Mouse (Mus musculus): Measurements from ENCODE around the gene Enho. TPM values are rescaled to one million over a fixed set of nuclear protein-coding genes. Genes with fewer than 3 reads are reported as not detected.

The Enho gene
- total and polyA plus RNA-seq, 3 experiments = 8.1 to 22.3 (median 8.3) TPM

DNA sequence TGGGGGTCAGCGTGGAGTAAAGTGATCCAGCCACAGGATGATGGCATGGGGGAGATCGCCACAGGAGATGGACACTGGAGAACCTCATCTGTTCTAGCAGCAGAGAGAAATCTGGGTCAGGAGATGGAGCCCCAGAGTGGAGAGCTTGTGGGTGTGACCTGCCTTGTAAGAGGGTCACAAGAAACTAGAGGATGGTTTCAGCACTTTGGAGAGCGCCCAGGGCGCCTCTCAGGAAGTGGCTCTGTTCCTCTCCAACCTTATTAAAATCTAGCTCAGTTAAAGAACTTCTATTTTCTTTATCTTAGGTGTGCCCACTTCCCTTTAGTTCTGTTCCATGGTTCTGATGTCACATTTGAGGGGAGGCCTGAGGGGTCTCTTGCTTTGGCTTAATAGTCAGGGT lies 33.3 kb downstream of the Enho start:
- 23% methylated on average over 4 of the region's 4 CpGs for WGBS
- intact Hi-C loops (cut with DNase I) = no loop called here
- Histone ChIP-seq H3K27ac (no peak overlapping the region), H3K27me3 (ENCODE audit: control insufficient read depth, insufficient read depth, low read length) (peaks cover 2% of the 10 kb centered on the region; the same call in 1 of the 2 replicates), H3K9ac (ENCODE audit: low read depth, low read length) (no peak overlapping the region), H3K36me3 (ENCODE audit: control insufficient read depth, insufficient read depth, low read length) (no peaks in the 10 kb centered on the region), H3K4me3 (no peak overlapping the region), H3K4me1 (ENCODE audit: control insufficient read depth, insufficient read depth, low read length) (no peaks in the 10 kb centered on the region), H3K79me2 (replicated peaks; ENCODE audit: control insufficient read depth, insufficient read depth, low read length) (no peaks in the 10 kb centered on the region)
- DNase-seq = no peak
- no peak for TF ChIP-seq POLR2A (IDR thresholded peaks at IDR 0.05; ENCODE audit: insufficient read depth, low read depth, low read length)

DNA sequence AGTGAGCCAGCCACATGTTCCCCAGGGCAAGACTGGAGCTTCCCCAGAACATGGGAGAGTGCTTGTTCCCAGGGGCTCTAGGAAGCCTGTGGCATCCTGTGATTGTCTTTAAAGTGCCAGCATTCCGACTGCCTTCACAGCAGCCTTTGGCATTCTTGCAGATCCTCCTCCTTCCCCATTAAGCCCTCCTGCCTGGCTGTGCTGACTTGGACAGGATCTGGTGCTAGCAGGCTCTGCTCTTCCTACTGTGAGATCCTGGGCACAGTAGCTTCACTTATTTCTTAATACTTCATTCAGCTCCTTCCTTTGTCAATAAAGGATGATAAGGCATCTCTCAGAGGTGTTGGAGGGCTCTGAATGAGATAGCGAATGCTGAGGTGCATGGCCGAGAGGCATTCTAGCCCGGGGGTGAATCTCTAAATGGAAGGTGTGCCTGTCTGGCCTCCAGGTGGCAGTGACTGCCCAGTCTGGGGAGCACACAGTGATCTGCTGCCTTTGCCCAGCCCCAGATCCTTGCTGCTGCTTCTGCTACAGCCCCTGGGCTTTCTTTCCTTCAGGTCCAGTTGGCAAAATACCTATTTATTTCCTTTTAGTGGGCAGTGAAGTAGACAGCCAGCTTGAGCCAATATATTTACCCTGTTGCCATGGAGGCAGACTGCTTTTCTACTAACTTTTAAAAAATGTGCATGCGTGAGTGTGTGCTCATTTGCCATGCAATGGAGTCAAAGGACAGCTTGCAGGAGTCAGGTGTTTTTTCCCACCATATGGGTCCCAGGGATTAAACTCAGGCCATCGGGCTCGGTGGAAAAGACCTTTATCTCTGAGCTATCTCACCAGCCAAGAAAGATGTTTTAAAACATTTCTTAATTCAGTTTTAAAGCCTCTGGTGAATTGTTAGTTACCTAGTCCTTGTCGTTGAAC lies 35.4 kb downstream of the Enho start:
- no peaks in the 10 kb centered on the region for H3K36me3 ChIP-seq (ENCODE audit: control insufficient read depth, insufficient read depth, low read length)
- no peaks in the 10 kb centered on the region for H3K4me1 ChIP-seq (ENCODE audit: control insufficient read depth, insufficient read depth, low read length)
- WGBS = 42% methylated on average over 8 of the region's 8 CpGs
- peak in 1 of 2 experiments; percentile 32 for DNase-seq
- peaks cover 2% of the 10 kb centered on the region for H3K27me3 ChIP-seq (ENCODE audit: control insufficient read depth, insufficient read depth, low read length)
- H3K9ac ChIP-seq (ENCODE audit: low read depth, low read length) = no peak overlapping the region
- H3K4me3 ChIP-seq = no peak overlapping the region
- H3K27ac ChIP-seq = no peak overlapping the region
- H3K79me2 ChIP-seq (replicated peaks; ENCODE audit: control insufficient read depth, insufficient read depth, low read length) = no peaks in the 10 kb centered on the region
- 0 out of 2 replicates have a peak, but pooled peaks have one; percentile 33 for TF ChIP-seq EP300 (IDR thresholded peaks at IDR 0.05; ENCODE audit: insufficient read depth, low read depth, low read length)
- no peak for TF ChIP-seq POLR2A (IDR thresholded peaks at IDR 0.05; ENCODE audit: insufficient read depth, low read depth, low read length)
- TF ChIP-seq CTCF (IDR thresholded peaks at IDR 0.05) = peak; percentile 68
- intact Hi-C loops (cut with DNase I) = loop anchor here (2.0 kb wide), 1 partner anchor 48 kb away; no protein-coding TSS in a partner anchor

DNA sequence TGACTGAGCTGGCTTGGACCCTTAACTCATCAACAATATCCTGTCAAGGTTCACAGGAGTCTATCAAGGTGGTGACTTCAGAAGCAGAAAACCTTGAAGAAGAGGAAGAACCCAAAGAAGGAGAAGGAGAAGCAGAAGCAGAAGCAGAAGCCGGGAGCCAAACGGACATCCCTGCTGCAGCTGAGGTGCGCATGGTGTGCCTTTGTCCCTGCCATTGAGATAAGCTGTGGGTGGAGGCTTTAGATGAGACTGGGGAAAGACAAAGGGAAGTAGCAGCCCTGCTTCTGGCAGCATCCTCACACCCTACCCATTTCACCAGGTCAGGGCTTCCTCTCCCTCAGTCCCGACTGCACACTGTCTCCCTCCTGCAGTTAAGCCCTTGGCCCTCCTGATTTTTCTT lies 37.3 kb downstream of the Enho start:
- no peak for DNase-seq
- Histone ChIP-seq H3K27ac (no peak overlapping the region), H3K27me3 (ENCODE audit: control insufficient read depth, insufficient read depth, low read length) (peaks cover 2% of the 10 kb centered on the region), H3K4me1 (ENCODE audit: control insufficient read depth, insufficient read depth, low read length) (no peaks in the 10 kb centered on the region), H3K36me3 (ENCODE audit: control insufficient read depth, insufficient read depth, low read length) (no peaks in the 10 kb centered on the region), H3K9ac (ENCODE audit: low read depth, low read length) (no peak overlapping the region), H3K79me2 (replicated peaks; ENCODE audit: control insufficient read depth, insufficient read depth, low read length) (no peaks in the 10 kb centered on the region), H3K4me3 (no peak overlapping the region)
- TF ChIP-seq POLR2A (IDR thresholded peaks at IDR 0.05; ENCODE audit: insufficient read depth, low read depth, low read length) (no peak), CTCF (IDR thresholded peaks at IDR 0.05) (no peak)
- intact Hi-C loops (cut with DNase I) = no loop called here
- WGBS = 38% methylated on average over 4 of the region's 4 CpGs

Other genes starting within 250 kb of the Enho start
- gene Kif24, start 175.4 kb downstream of the Enho start, total RNA-seq (2021) = under 1 TPM; 0.10 to 0.70 TPM
- 0.29 and 0.41 TPM in 2 replicates for gene Kif24, start 175.4 kb downstream of the Enho start, polyA plus RNA-seq (2012; rRNA removed)
- 10 to 100 TPM; 27.5 to 30.8 TPM for gene Nudt2, start 175.2 kb downstream of the Enho start, total RNA-seq (2021)
- gene Nudt2, start 175.2 kb downstream of the Enho start, polyA plus RNA-seq (2012; rRNA removed) = 28.9 and 41.9 TPM in 2 replicates
- 10 to 100 TPM; 11.6 to 12.0 TPM for gene AI464131, start 137.2 kb downstream of the Enho start, total RNA-seq (2021)
- gene AI464131, start 137.2 kb downstream of the Enho start, polyA plus RNA-seq (2012; rRNA removed) = 7.6 and 11.0 TPM in 2 replicates
- gene 1110017D15Rik, start 123.0 kb downstream of the Enho start, total RNA-seq (2021) = not detected
- 0.94 and 3.2 TPM in 2 replicates for gene 1110017D15Rik, start 123.0 kb downstream of the Enho start, polyA plus RNA-seq (2012; rRNA removed)
- 10 to 100 TPM; 13.4 to 14.4 TPM for gene Fam219a, start 70.8 kb downstream of the Enho start, total RNA-seq (2021)
- gene Fam219a, start 70.8 kb downstream of the Enho start, polyA plus RNA-seq (2012; rRNA removed) = 15.8 and 18.4 TPM in 2 replicates
- gene Dnaic1, start 70.5 kb downstream of the Enho start, total RNA-seq (2021) = 1 to 10 TPM in 1 of 2 experiments, under 1 TPM in 1; 0.94 to 2.3 TPM
- gene Dnaic1, start 70.5 kb downstream of the Enho start, polyA plus RNA-seq (2012; rRNA removed) = 7.3 and 8.6 TPM in 2 replicates
- gene Cntfr, start 56.8 kb upstream of the Enho start, total RNA-seq (2021) = 1 to 10 TPM; 4.1 to 5.4 TPM
- gene Cntfr, start 56.8 kb upstream of the Enho start, polyA plus RNA-seq (2012; rRNA removed) = 8.5 and 11.4 TPM in 2 replicates
- 10 to 100 TPM; 88.2 to 99.3 TPM for gene Il11ra1, start 59.7 kb upstream of the Enho start, total RNA-seq (2021)
- gene Il11ra1, start 59.7 kb upstream of the Enho start, polyA plus RNA-seq (2012; rRNA removed) = 79.9 and 108 TPM in 2 replicates
- 10 to 100 TPM; 30.1 to 32.3 TPM for gene Rpp25l, start 73.2 kb upstream of the Enho start, total RNA-seq (2021)
- gene Rpp25l, start 73.2 kb upstream of the Enho start, polyA plus RNA-seq (2012; rRNA removed) = 33.2 and 33.8 TPM in 2 replicates
- 10 to 100 TPM; 68.4 to 75.7 TPM for gene Dctn3, start 82.8 kb upstream of the Enho start, total RNA-seq (2021)
- gene Dctn3, start 82.8 kb upstream of the Enho start, polyA plus RNA-seq (2012; rRNA removed) = 49.1 and 54.3 TPM in 2 replicates
- not detected for gene Arid3c, start 90.8 kb upstream of the Enho start, total RNA-seq (2021)
- not detected in 2 replicates for gene Arid3c, start 90.8 kb upstream of the Enho start, polyA plus RNA-seq (2012; rRNA removed)
- gene Galt, start 114.9 kb upstream of the Enho start, total RNA-seq (2021) = 10 to 100 TPM; 42.5 to 52.7 TPM
- 136 and 137 TPM in 2 replicates for gene Galt, start 114.9 kb upstream of the Enho start, polyA plus RNA-seq (2012; rRNA removed)
- 10 to 100 TPM; 19.6 to 20.7 TPM for gene Sigmar1, start 115.8 kb upstream of the Enho start, total RNA-seq (2021)
- gene Sigmar1, start 115.8 kb upstream of the Enho start, polyA plus RNA-seq (2012; rRNA removed) = 33.2 and 47.7 TPM in 2 replicates
- gene Ccl27a, start 133.9 kb upstream of the Enho start, total RNA-seq (2021) = 10 to 100 TPM; 17.7 to 20.2 TPM
- gene Ccl27a, start 133.9 kb upstream of the Enho start, polyA plus RNA-seq (2012; rRNA removed) = 23.0 and 23.6 TPM in 2 replicates

Data from heart, adult 2 months (tissue).